Mouse (Mus musculus): ENCODE measurements around the gene Tap2.

DNA sequence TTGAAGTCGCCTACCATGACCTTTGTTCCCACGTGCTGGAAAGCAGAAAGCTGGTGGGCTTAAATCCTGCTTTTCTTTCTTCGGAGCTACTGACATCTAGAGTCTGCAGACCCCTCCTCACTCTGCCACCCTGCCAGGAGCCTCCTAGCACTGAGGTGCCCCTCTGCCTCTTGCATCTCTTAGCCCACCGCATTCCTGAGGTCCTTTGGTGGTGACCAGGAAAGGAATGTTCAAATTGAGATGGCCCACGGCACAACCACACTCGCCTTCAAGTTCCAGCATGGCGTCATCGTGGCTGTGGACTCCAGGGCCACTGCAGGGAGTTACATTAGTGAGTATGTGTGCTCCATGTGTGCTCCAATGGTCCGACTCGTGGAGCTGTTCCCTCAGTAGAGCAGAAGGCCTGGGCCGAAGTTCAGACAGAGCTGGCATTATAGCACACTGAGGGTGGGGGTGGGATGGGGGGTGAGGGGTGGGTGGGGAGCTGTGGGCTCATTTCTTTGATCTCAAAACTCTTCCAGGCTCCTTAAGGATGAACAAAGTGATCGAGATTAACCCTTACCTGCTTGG lies 4.2 kb upstream of the Tap2 start:
- TF ChIP-seq POLR2A (IDR thresholded peaks at IDR 0.05; ENCODE audit: low read depth, low read length) (no peak), E2F4 (IDR thresholded peaks at IDR 0.05; ENCODE audit: insufficient replicate concordance, low read depth, low read length) (no peak), RAD21 (IDR thresholded peaks at IDR 0.05; ENCODE audit: low read depth, low read length) (no peak), MAZ (IDR thresholded peaks at IDR 0.05; ENCODE audit: low read depth, low read length) (no peak), EP300 (IDR thresholded peaks at IDR 0.05; ENCODE audit: low read length) (no peak)

Data from CH12.LX (cell line).